Mouse (Mus musculus): Measurements from ENCODE around the gene Pxdc1. TPM values are rescaled to one million over a fixed set of nuclear protein-coding genes. Genes with fewer than 3 reads are reported as not detected.

Pxdc1 gene
- polyA plus RNA-seq (2015; fragmentation: Nextera tagmentation; extraction: Ambion mirVana) = 5.5 and 7.7 TPM in 2 replicates

DNA sequence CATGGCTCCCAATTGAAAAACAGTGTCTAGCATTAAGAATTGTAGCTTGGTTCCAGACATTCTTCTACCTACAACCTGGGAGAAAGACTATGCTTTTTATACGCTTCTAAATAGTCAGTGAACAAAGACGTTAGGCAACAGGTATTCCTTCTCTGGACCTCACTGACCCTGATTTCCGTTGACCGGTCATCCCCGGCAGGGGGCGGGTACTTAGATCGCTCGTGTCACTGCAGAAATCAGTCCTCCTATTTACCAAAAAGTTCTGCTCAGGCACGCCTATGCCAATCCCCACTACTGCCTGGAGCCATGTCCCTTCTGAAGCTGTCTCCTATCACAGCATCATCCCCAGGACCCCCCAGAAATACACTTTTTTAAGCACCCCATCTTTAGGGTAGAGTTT lies at the start of gene Pxdc1:
Pxdc1 (minus strand) TSS at position 96 of the 400 bp plus-strand sequence.
- 3% methylated on average over 9 of the region's 9 CpGs for WGBS
- peaks cover 40% of the 10 kb centered on the region for H3K4me1 ChIP-seq (replicated peaks)
- H3K27ac ChIP-seq (replicated peaks) = no peak within 1 kb of the TSS

DNA sequence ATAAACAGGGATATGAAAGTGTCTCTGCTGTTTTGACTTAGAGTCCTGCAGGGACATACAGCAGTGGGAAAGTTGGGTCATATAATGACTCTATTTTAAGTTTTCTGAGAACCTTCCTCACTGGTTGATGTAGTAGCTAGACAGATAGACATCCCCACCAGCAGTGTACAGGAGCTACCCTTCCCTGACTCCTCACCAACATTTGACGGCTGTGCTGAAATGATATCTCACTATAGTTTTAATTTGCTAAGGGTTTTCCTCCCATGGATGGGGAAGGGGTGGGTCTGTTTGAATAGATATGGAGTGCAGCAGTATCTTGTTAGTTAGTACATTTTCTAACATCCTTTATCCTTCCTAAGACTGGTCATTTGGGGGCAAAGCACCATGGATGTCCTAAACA lies 47.3 kb upstream of the Pxdc1 start:
- H3K27me3 ChIP-seq = no peaks in the 10 kb centered on the region
- no peak overlapping the region for H3K4me2 ChIP-seq
- H3K27ac ChIP-seq (replicated peaks) = no peak overlapping the region
- no peak for ATAC-seq (ENCODE audit: low read depth)
- no peak overlapping the region for H3K4me3 ChIP-seq
- WGBS = 94% methylated on average over 1 of the region's 1 CpGs
- no peaks in the 10 kb centered on the region for H3K36me3 ChIP-seq
- no peaks in the 10 kb centered on the region for H3K4me1 ChIP-seq (replicated peaks)
- H3K9ac ChIP-seq = no peak overlapping the region
- no peaks in the 10 kb centered on the region for H3K9me3 ChIP-seq

More for the DNA sequence above, at the start of gene Pxdc1:
- Histone ChIP-seq H3K36me3 (no peaks in the 10 kb centered on the region), H3K4me3 (peak within 1 kb of the TSS; percentile 55), H3K27me3 (peaks cover 63% of the 10 kb centered on the region), H3K4me2 (peak within 1 kb of the TSS; percentile 93), H3K9me3 (no peaks in the 10 kb centered on the region), H3K9ac (peak within 1 kb of the TSS; percentile 77)
- no peak for ATAC-seq (ENCODE audit: low read depth)

DNA sequence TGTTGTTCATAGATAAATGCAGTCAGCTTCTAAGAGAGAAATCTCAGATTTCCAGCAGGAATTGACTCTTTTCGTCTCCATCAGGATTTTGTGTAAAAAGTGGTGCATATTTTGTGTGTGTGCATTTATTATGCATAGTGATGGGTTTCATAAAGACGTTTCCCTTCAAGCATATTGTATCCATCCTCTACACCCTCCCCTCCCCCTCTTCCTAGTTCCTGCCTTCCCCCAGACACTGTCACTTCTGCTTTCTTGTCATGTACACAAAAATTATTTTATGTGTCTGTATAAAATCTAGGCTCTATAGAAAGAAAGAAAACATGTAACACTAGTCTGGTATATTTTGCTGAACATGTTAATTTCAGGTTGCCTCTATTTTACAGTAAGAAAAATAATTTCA lies 46.8 kb upstream of the Pxdc1 start:
- H3K9me3 ChIP-seq = no peaks in the 10 kb centered on the region
- no peaks in the 10 kb centered on the region for H3K27me3 ChIP-seq
- 78% methylated on average over 2 of the region's 2 CpGs for WGBS
- ATAC-seq (ENCODE audit: low read depth) = no peak
- no peaks in the 10 kb centered on the region for H3K4me1 ChIP-seq (replicated peaks)
- no peak overlapping the region for H3K4me2 ChIP-seq
- no peak overlapping the region for H3K9ac ChIP-seq
- no peak overlapping the region for H3K27ac ChIP-seq (replicated peaks)
- no peak overlapping the region for H3K4me3 ChIP-seq
- H3K36me3 ChIP-seq = no peaks in the 10 kb centered on the region

DNA sequence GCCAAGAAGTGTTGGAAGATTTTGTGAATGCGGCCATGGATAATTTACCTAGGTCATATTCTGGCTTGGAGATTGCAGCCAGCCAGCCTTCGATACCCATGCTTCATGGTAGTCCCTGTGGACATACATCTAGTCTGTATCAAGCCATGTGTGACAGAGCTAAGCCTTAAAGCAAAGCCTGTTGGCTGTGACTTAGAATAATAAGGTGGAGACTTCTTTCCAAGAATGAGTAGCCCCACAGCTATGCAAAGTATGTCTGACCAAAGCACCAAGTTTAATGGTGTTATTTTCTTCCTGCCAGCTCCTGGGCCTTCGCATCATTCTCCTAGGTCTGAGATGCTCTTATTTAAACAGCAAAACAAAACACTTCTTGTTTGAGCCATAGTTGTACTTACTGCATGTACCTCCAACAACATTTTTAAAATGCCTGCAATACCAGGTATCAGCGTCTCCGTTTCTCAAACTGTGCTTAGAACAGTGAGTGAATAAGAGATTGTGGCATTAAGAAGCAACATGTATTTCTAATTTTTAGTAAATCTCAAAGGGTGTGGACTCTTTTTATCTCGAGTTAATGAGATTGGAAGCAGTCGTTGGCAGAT lies 43.5 kb upstream of the Pxdc1 start:
- 87% methylated on average over 7 of the region's 7 CpGs for WGBS

DNA sequence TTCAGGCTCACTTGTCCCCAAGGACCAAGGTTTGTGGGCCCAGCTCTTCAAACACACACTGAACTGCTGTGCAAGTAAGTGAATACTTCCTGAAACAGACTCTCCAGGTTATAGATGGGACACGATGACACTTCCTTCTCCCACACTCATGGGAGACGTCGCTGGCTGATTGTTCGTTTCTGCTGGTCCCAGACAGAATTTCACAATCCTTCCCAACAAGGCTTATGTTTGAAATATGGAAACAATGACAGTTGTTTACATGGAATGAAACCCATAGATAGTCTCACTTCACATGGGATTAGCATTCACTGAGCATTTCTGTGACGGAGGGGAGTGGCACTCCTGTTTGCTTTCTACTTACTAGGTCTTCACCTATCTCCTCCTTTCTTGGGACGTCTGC lies 39.8 kb upstream of the Pxdc1 start:
- H3K9ac ChIP-seq = no peak overlapping the region
- no peak overlapping the region for H3K4me2 ChIP-seq
- WGBS = 83% methylated on average over 6 of the region's 6 CpGs
- H3K9me3 ChIP-seq = no peaks in the 10 kb centered on the region
- no peaks in the 10 kb centered on the region for H3K27me3 ChIP-seq
- H3K36me3 ChIP-seq = no peaks in the 10 kb centered on the region
- H3K4me1 ChIP-seq (replicated peaks) = no peaks in the 10 kb centered on the region
- no peak for ATAC-seq (ENCODE audit: low read depth)
- no peak overlapping the region for H3K27ac ChIP-seq (replicated peaks)
- H3K4me3 ChIP-seq = no peak overlapping the region

More for the DNA sequence above, 43.5 kb upstream of the Pxdc1 start:
- no peak for ATAC-seq (ENCODE audit: low read depth)
- no peaks in the 10 kb centered on the region for H3K4me1 ChIP-seq (replicated peaks)
- no peaks in the 10 kb centered on the region for H3K36me3 ChIP-seq
- H3K4me3 ChIP-seq = no peak overlapping the region
- H3K27ac ChIP-seq (replicated peaks) = no peak overlapping the region
- H3K27me3 ChIP-seq = no peaks in the 10 kb centered on the region
- no peak overlapping the region for H3K9ac ChIP-seq
- no peak overlapping the region for H3K4me2 ChIP-seq
- no peaks in the 10 kb centered on the region for H3K9me3 ChIP-seq

DNA sequence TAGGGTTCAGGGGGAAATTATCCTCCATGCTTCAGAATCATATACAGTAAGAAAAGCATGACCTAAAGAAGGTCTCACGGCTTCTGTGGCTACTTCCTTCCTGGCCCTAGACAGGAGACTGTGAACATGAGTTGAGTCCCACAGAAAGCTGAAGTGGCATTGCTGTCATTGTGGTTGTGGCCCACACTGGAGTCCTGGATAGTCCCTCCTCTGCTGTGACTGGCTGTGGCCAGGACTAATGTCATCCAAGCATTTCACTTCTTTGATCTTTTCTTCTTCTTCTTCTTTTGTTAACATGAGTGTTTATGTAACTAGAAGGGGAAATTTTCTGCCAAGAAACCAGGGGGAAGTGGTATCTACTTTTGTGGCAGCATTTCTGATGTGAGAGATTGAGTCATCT lies 37.8 kb upstream of the Pxdc1 start:
- Histone ChIP-seq H3K4me1 (replicated peaks) (no peaks in the 10 kb centered on the region), H3K9ac (no peak overlapping the region), H3K36me3 (no peaks in the 10 kb centered on the region), H3K9me3 (no peaks in the 10 kb centered on the region), H3K27me3 (no peaks in the 10 kb centered on the region), H3K27ac (replicated peaks) (no peak overlapping the region), H3K4me3 (no peak overlapping the region), H3K4me2 (no peak overlapping the region)
- 93% methylated on average over 1 of the region's 1 CpGs for WGBS
- ATAC-seq (ENCODE audit: low read depth) = no peak

DNA sequence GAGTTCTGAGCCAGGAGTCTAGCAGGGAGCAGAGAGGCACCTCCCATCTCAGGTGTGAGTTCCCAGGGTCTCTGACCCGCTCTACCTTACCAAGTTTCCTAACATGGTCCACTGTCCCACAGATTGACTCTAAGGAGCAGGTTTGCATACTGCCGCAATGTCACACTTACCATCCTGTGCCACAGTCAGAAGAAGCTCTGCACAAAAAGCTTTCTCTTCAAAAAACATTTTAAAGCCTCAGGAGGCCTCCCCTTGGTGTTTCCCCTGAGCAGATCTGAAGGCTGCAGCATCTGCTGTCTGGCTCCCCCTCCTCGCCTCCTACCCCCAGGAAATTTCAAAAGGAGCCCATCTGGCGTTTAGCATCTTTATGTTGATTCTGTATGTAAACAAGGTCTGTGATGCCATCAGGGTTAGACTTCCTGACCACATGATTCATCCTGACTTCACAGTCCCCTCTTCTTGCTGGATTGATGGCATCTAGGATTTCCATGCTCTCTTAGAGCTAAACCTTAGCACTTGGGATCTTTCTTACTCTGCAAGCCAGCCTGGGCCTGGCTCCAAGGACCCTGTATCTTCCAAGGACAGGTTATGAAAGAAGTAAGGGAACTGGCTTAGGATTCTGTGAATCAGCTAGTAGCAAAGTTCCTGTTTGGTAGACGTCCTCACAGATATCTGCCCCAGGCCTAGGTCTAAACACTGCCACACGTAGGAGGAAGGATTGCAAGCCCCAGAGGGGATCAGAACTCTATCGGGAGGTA lies 31.9 kb upstream of the Pxdc1 start:
- no peaks in the 10 kb centered on the region for H3K36me3 ChIP-seq
- 72% methylated on average over 7 of the region's 7 CpGs for WGBS
- no peak overlapping the region for H3K4me3 ChIP-seq
- H3K9ac ChIP-seq = no peak overlapping the region
- peaks cover 9% of the 10 kb centered on the region for H3K4me1 ChIP-seq (replicated peaks)
- H3K27ac ChIP-seq (replicated peaks) = no peak overlapping the region
- no peak for ATAC-seq (ENCODE audit: low read depth)
- H3K9me3 ChIP-seq = no peaks in the 10 kb centered on the region
- no peaks in the 10 kb centered on the region for H3K27me3 ChIP-seq
- no peak overlapping the region for H3K4me2 ChIP-seq

DNA sequence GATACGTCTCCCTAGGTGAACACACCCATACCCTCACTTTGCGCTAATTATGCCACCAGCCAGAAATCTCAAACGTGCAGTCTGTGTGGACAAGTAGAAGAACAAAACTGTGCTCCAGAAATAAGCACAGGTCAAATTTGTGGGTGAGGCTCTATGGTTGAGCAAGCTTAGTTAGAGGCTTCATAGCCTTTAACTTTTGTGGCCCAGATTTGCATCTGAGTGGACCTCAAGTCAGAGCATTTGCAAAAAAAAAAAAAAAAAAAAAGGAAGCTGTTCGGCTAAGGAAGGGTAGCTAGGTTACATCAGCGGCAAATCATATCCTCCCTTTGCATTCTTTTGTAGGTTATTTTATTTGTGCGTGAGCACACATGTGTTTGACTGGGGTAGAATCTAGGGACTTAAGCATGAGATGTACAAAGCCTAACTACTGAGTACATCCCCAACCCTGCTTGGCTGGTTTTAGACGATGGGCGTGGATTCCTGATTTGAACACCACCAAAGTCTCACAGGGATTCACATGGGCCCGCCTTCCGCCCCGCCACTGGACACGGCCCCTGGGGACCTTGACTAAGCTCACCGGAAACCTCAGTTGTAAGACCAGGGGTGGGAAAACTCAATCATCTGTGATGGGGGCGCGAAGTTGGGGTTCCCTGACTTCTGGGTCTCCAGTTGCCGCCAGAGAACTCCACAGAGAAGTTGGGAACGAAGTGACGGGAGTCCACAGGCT lies 30.6 kb upstream of the Pxdc1 start:
- Histone ChIP-seq H3K4me2 (no peak overlapping the region), H3K27me3 (no peaks in the 10 kb centered on the region), H3K4me1 (replicated peaks) (peaks cover 9% of the 10 kb centered on the region), H3K36me3 (no peaks in the 10 kb centered on the region), H3K27ac (replicated peaks) (no peak overlapping the region), H3K9me3 (no peaks in the 10 kb centered on the region), H3K4me3 (no peak overlapping the region), H3K9ac (no peak overlapping the region)
- 94% methylated on average over 18 of the region's 18 CpGs for WGBS
- ATAC-seq (ENCODE audit: low read depth) = no peak

DNA sequence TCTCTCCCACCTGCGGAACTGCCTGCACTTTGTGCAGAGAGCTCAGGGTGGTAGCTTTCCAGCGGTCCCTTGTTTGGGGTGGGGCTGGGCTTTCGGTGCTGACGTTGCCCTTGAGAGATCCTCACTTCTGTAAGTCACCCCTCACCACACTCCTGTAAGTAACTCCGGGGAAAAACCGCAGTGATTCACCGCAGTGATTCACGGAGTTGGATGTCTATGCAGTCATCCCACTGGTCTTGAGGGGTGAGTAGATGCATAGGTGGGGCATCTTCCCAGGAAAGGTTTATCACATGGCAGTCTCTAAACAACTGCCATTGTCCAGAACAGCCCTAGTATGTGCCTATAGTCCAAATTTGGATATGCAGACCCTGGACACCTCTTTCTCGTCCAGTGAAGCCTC lies 30.0 kb upstream of the Pxdc1 start:
- H3K27ac ChIP-seq (replicated peaks) = no peak overlapping the region
- H3K36me3 ChIP-seq = no peaks in the 10 kb centered on the region
- no peak overlapping the region for H3K9ac ChIP-seq
- no peak for ATAC-seq (ENCODE audit: low read depth)
- peaks cover 9% of the 10 kb centered on the region for H3K4me1 ChIP-seq (replicated peaks)
- no peaks in the 10 kb centered on the region for H3K27me3 ChIP-seq
- 92% methylated on average over 9 of the region's 9 CpGs for WGBS
- no peak overlapping the region for H3K4me3 ChIP-seq
- no peaks in the 10 kb centered on the region for H3K9me3 ChIP-seq
- H3K4me2 ChIP-seq = no peak overlapping the region

DNA sequence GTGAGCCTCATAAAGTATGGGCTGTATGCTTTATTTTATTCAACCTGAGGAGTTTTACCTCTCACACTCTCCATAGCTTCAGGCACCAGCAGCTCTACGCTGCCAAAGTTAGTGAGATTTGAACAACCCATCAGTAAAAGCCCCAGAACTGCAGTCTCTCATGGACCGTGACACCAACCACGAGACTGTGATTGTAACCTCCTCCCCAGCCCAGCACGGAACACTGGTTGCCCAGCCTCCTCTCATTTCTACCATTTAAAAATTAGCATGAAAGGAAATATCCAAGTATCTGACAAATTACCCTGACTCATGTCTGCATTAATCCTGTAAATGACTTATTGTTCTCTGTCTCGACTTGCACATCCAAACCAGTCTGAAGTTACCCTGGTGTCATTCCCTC lies 23.2 kb upstream of the Pxdc1 start:
- Histone ChIP-seq H3K4me3 (no peak overlapping the region), H3K9me3 (no peaks in the 10 kb centered on the region), H3K27me3 (no peaks in the 10 kb centered on the region), H3K36me3 (no peaks in the 10 kb centered on the region), H3K9ac (no peak overlapping the region), H3K4me1 (replicated peaks) (peaks cover 15% of the 10 kb centered on the region), H3K4me2 (no peak overlapping the region), H3K27ac (replicated peaks) (no peak overlapping the region)
- ATAC-seq (ENCODE audit: low read depth) = 0 out of 2 replicates have a peak, but pooled peaks have one; percentile 15
- WGBS = 55% methylated on average over 5 of the region's 5 CpGs

DNA sequence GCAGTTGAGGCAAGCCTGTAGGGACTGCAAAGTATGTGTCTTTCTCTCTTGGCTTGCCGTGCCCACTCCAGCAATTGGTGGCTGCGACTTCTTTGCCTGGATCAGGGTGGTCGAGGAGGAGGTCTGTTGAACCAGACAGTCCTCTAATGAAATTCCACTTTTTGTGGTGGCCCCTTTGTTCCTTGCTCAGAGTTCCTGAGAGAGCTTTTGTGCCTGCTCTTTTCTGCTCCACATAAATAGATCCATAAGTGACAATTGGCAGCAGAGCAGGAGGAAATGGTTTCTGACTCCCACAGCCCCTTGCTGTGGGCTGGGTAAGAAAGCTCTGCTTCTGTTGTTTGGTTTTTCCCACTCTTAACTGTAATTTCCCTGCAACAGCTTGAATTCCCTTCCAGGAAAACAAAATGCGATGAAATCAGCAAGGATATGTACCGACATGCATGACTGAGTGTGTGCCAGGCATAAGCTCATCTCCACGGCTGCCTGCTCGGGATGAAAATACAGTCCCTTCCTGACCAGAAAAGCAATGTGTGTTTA lies 22.6 kb upstream of the Pxdc1 start:
- H3K9me3 ChIP-seq = no peaks in the 10 kb centered on the region
- H3K36me3 ChIP-seq = no peaks in the 10 kb centered on the region
- H3K4me3 ChIP-seq = no peak overlapping the region
- no peaks in the 10 kb centered on the region for H3K27me3 ChIP-seq
- no peak for ATAC-seq (ENCODE audit: low read depth)
- peak overlapping the region; percentile 42; the same call in 1 of the 2 replicates for H3K27ac ChIP-seq (replicated peaks)
- H3K4me1 ChIP-seq (replicated peaks) = peaks cover 15% of the 10 kb centered on the region
- no peak overlapping the region for H3K9ac ChIP-seq
- 23% methylated on average over 7 of the region's 7 CpGs for WGBS
- no peak overlapping the region for H3K4me2 ChIP-seq

DNA sequence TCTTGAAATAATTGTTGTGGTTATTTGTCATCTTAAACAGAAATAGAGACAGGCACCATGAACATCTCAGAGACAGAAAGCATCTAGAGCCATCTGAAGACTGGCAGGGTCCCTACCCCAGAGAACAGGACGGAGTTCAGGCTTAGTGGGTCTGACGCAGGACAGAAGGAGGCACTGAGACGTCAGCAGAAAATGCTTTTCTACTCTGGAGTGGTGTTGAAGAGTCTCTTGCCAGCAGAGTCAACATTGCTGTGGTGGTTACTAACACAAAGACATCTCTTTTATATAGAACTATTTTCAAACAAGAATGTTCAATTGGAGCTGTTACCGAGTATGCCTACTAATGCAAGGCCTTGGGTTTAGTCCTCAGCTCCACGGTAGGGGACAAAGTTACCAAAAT lies 20.1 kb upstream of the Pxdc1 start:
- Histone ChIP-seq H3K36me3 (no peaks in the 10 kb centered on the region), H3K27ac (replicated peaks) (no peak overlapping the region), H3K9ac (no peak overlapping the region), H3K27me3 (no peaks in the 10 kb centered on the region), H3K9me3 (no peaks in the 10 kb centered on the region), H3K4me2 (no peak overlapping the region), H3K4me3 (no peak overlapping the region), H3K4me1 (replicated peaks) (peaks cover 33% of the 10 kb centered on the region)
- ATAC-seq (ENCODE audit: low read depth) = no peak
- 95% methylated on average over 5 of the region's 5 CpGs for WGBS
